Mouse (Mus musculus): Measurements from ENCODE around the gene Kri1.
"Not testable (repeated sequence)": the region's sequence is repeated elsewhere in the genome, so short reads cannot be mapped to it uniquely, and the experiment has no call there.

Kri1 gene

DNA sequence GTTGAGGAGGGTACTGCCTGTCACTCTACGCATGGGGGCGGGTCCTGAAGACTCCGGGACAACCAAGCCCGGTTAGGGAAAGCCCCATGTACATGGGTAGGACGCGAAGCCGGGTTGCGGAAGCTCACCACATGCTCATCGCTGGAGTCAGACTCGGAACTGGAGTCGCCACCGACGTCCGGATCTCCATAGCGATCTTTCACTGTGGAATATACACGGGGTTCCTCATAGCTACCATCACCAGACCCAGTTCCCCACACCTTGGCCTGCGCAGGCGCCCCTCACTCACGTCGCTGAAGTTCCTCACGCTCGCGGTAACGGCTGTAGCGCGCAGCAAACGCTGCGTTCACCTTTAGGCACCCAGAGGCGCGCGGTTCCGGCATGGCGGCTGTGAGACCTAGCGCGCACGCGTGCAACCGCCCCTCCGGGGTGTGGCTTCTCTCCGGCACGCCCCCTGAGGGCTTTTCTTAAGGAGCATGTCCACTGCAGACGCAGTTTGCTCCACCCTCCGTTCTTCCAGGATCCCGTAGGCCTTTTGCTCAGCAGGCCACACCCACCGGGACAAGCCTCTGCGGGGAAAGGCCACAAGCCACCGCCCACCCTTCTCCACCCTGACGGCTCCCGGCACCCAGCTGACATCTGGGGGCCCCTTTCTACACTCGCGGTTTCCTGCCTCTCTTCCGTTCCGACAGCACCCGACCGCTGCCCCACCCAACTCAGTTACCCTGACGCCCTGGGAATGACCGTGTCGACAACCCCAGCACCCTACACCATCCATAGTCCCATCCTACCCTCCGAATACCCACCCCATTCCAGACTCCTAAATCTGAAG is at the start of gene Kri1:
TSS of gene Kri1 (minus strand) at position 399 of the 832 bp plus-strand sequence.
- peak; percentile 97 to 98 for DNase-seq (ENCODE audit: low read depth in 1 of 2, low spot score in 2 of 2)

DNA sequence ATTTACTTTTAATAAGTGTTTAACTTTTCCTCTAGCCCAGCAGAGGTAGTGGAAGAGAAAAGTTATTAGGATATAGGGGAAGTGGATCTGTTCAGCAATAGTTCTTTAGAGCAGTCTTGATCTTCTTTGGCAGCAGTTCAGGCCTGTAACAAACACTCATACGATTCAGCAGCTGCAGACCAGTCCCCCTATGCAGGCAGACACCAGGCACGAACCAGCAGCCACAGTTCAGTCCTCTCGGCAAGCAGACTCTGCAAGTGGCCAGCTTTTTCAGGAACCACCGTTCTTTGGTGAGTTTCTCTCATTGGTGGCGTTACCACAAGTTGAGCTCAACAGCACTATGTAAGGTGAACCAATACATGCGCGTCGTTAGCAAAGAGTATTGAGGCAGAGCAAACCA is 48.7 kb upstream of the Kri1 start:
- DNase-seq (ENCODE audit: low read depth in 1 of 2, low spot score in 2 of 2) = no peak

DNA sequence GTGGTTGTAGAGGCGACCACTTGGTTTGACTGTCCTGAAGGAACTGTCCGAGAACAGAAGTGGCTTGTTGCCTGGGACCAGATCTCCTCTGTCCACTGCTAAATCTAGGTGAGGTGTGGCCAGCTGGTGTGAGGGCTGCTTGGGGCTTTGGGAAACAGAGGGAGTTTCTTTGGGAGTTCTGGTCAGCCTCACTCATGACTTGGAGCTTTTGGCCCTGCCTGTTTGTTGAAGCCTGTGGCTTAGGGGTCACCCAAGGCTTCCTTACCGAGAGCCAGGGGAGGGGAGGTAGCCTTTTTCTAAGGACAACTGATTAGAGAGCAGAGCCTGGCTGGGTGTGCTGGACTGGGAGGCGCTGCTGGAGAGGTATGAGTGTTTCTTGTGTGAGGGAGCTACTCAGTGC is 47.6 kb upstream of the Kri1 start:
- no peak for DNase-seq (ENCODE audit: low read depth in 1 of 2, low spot score in 2 of 2)

DNA sequence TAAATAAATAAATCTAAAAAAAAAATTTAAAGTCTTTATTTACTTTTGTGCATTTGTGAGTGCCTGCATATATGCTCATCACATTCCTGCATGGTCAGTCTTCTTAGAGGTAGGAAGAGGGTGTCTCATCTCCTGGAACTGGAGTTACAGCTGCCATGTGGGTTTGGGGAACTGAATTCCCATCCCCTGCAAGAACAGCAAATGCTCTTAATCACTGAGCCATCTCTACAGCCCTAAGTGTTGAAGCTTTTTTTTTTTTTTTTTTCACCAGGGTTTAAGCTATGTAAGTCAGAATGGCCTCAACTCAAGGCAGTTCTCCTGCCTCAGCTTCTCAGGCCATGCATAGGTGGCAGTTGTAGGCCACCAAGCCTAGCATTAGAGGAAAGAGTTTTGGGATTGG is 47.0 kb upstream of the Kri1 start:
- DNase-seq (ENCODE audit: low read depth in 1 of 2, low spot score in 2 of 2) = no peak

DNA sequence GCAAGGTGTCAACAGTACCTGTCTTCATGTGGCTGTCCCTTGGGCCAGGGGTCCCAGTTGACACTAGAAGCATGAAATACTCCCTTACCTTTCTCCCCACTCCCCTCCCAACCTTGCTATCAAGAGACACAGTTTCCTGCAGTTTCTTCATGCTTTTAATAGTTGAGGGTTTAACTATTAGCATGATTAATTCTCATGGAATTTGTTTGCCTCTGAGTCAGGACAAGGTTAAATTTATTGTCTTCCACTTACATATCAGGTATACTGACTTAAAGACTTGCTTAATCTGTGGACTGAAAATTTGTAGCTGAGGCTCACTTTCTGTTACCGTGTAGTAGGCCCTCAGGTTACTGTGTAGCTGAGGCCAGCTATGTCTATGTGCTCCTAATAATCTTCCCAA is 45.8 kb upstream of the Kri1 start:
- no peak for DNase-seq (ENCODE audit: low read depth in 1 of 2, low spot score in 2 of 2)

DNA sequence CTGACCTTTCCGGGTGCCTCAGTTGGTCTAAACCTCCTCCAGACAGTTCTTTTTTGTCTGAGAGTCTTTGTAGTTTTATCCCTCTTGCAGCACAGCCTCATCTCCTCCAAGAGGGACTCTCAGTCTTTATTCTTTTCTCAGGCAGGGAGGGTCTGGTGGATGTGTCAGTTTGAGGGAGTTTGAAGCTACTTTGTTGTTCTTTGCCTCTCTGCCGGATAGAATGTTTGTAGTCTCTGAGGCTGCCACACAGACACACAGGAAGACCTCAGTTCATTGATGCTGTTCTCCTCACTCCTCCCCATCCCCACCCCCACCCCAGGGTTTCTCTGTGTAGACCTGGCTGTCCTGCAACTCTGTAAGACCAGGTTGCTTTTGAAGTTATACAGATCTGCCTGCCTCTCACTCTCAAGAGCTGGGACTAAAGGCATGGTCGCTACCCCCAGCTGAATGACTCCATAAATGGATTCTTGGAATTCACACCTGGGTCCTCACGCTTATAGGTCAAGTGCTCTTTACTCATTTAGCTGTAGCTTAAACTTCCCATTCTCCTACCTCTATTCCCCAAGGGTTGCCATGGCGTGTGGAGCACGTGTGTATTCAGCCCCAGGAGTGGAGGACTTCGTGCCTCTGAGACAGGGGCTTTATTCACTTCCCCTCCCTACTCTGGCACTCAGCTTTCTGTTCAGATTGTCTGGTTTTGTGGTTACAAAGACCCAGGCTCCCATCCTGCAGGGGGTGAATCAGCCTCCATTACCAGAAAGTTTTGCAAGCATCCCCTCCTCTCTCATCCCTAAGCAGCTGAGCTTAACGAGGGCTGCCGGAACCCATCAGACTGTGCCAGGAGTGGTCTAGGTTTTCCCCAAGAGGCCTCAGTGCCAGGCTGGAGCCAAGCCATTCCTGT is 44.6 kb upstream of the Kri1 start:
- no peak for DNase-seq (ENCODE audit: low read depth in 1 of 2, low spot score in 2 of 2)

DNA sequence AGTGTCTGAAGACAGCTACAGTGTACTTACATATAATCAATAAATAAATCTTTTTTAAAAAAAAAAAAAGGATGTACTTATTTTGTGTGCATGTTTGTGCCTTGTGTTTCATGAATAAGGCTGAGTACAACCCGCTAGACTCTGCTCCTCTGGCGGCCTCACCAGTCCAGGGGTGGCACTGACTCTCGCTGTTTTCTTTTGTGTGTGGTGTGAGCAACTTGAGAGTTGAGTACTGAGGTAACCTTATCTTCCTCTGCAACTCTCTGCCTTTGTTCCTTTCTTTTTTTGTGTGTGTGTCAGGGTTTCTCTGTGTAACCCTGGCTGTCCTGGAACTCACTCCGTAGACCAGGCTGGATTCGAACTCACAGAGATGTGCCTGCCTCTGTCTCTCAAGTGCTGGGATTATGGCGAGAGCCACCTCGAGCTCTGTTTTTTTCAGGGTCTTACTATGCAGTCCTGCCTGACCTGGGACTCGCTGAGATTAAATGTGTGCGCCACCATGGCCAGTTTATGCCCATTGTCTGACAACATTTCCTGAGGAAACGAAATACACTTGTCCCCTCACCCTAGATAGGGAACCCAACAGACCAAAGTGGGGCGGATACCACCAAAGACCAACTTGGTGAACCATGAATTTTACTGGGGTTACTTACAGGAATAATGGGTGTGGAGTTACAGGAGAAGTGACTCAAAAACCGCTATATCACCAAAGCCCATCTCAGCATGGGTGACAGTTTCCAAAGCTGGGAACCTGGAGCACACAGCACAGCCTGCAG is 43.8 kb upstream of the Kri1 start:
- no peak for DNase-seq (ENCODE audit: low read depth in 1 of 2, low spot score in 2 of 2)

DNA sequence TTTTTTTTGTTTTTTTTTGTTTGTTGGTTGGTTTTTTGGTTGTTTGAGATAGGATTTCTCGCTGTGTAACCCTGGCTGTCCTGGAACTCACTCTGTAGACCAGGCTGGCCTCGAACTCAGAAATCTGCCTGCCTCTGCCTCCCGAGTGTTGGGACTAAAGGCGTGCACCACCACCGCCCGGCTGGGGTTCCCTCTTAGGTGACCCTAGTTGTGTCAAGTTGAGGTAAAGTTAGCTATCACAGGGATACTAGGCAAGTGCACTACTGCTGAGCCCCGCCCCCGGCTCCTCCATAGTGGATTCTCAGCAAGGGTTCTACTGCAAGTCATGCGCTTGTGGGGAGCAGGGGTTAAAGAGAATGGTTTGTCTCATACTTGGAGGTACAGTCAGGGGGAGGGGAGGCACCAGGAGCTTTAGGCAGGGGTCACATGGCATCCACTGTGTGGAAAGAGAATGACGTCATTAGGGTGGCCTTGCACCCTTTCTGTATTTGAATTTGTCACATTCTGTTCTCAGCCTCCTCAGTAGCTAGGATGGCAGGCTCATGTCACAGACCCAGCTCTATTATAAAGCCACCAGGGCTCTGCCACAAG is 42.0 kb upstream of the Kri1 start:
- DNase-seq (ENCODE audit: low read depth in 1 of 2, low spot score in 2 of 2) = no peak

DNA sequence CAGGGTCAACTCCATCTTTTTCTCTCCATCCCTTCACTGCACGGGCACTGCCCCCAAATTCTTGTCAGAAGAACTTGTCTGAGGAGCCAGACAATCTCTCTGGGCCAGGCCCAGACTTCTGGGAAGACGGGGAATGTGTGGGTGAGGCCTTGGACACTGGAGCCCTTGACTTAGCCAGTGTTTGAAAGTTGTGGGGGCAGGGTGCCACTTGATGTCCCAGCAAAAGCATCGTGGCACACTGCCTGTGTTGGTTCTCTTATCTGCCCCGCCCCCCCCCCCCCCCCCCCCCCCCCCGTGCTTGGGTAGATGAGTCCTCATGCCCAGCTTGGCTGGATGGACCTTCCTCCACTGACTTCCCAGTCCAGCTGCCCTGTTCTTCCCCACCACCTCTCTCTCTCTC is 41.3 kb upstream of the Kri1 start:
- no peak for DNase-seq (ENCODE audit: low read depth in 1 of 2, low spot score in 2 of 2)

DNA sequence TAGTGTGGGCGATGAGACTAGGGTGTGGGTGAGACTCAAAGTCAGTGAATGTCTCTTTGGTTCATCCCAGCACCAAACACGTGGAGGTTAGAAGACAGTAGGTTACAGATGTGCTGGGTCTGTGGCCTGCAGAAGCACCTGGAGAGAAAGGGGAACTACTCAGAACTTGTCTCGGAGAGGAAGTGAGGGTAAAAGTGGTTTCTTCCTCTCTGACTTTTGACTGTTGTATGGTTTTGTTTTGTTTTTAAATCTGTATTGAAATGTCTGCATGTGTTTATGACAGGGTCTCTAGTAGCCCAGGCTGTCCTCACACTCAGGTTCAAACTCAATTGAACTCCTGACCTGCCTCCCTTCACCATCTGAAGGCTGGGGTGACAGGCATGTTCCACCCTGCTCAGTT is 40.3 kb upstream of the Kri1 start:
- no peak for DNase-seq (ENCODE audit: low read depth in 1 of 2, low spot score in 2 of 2)

DNA sequence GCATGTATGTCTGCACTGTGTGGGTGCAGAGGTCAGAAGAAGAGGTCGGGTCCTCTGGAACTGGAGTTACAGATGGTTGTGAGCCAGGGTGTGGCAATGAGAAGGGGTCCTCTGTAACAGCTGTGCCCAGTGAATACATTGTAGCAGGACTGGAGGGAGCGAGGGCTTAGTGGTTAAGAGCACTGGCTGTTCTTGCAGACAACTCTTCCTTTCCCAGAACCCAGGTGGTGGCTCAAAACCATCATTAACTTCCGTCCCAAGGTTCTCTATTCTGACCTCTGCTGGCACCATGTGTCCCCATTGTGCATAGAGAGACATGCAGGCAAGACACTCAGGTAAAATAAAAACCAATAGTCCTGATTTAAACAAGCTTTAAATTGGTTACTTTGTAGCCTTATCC is 39.8 kb upstream of the Kri1 start:
- no peak for DNase-seq (ENCODE audit: low read depth in 1 of 2, low spot score in 2 of 2)

DNA sequence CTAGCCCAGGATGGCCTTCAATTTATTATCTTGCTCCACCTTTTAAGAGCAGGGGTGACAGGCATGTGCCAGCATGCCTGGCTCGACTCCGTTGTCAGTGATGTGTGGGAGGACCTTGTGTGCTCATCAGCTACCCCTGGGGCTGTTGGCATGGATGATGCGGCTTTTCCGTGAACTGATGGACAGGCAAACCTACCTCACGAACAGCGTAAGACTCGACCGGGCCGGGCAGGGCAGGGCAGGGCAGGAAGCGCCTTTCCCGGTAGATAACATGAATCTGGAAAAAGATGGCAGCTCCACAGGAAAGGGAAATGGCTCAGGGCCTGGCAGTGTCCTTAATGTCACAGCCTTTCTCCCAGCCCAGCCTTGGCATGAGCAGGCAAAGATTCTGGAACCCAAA is 36.5 kb upstream of the Kri1 start:
- no peak for DNase-seq (ENCODE audit: low read depth in 1 of 2, low spot score in 2 of 2)

DNA sequence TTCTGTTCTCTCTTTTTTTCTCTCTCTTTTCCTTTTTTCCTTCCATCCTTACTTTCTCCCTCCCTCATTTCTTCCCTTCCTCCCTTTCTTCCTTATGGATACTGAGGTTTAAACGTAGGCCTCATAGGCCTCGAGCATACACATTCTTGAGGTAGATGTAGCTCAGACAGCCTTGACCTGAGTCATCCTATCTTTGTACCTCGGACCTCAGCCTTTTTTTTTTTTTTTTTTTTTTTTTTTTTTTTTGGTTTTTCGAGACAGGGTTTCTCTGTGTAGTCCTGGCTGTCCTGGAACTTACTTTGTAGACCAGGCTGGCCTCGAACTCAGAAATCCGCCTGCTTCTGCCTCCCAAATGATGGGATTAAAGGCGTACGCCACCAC is 35.1 kb upstream of the Kri1 start:
- DNase-seq (ENCODE audit: low read depth in 1 of 2, low spot score in 2 of 2) = not testable (repeated sequence)

DNA sequence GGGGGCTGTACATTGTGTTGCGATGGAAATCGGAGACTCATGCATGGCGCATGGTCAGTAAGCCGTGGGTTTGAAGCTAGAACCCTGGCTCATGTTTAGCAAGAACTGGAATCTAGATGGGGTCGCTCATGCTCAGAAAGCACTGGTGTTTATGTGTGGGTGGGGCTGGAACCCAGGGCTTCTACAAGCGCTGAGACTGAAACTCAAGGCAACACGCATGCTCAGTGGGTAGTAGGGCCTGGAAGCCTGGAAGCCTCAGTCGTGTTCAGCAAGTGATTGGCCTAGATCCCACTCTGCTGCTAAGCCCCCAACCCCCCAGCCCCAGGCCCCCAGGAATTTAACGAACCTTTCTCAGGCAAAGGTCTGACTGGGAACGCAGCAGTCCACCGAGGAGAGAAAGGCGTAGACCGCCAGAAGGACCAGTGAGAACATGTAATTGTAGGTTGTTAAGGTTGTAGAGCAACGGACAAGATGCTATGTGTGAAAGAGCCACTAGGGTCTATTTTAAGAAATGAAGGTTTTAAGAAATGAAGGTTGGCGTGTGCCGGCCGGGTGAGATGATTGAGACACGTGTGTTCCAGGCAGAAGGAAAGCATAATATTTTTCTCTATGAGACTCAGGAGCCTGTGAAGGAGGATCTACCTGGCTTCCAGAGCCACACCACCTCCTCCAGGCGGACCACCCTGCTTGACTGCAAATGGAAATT is 34.6 kb upstream of the Kri1 start:
- no peak for DNase-seq (ENCODE audit: low read depth in 1 of 2, low spot score in 2 of 2)

DNA sequence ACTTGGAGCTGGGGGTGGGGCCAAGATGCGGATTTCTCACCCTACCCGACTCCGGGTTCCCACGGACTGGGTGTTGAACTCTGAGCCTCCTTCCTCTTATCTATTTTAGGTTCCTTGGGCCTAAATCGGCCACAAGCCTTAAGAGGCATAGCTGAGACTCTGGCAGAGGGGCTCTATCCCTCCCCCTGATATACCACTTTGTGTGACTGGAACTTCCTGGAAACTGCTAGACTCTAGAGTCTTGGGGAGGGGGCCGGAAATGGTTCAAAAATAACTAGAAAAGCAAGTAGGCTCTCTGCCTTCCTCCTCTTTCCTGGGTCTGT is 33.7 kb upstream of the Kri1 start:
- DNase-seq (ENCODE audit: low read depth in 1 of 2, low spot score in 2 of 2) = peak; percentile 36 to 71

DNA sequence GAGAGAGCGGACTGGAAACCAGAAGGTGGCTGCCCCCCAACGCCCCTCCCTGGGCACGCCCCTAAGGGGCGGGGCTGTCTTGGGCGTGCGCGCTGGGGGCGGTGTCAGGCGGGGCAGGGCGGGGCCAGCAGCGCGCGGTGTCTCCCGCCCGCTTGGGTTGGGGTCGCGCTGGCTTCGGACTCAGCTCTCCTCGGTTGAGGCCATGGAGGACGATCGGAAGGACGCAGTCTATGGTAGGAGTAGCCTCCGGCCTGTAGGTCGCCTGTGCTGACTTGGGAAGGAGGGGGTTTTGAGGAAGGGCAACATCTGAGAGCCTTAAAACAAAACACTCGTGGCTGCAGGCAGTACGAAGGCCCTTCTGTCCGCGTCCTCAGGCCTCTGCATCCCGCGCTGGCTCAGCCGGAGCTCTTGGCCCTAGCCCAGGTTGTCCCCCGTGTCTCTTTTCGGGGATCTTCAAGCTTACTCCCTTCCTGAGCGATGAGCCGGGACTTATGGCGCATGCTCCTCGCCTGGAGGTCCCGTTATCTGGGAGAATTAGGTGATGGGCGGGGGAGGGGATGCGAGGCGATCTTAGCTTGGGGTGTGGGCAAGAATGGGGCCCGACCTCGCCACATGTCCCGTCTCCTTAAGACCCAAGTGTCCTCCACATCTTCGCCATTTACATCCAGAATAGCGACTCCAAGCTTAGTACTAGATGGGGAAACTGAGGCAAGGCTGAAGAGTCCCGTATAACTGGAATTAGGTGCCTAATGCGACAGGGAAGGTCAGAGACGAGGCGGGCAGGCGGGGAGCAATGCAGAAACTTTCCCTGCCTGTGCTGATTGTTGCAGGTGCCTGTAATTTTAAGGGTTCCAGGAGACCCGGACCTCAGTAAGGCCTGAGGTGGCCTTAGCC is 33.1 kb upstream of the Kri1 start, which contains the start of gene Slc44a2:
TSS of gene Slc44a2 (plus strand) at position 80 of the 894 bp plus-strand sequence.
- peak; percentile 52 to 83 for DNase-seq (ENCODE audit: low read depth in 1 of 2, low spot score in 2 of 2)

DNA sequence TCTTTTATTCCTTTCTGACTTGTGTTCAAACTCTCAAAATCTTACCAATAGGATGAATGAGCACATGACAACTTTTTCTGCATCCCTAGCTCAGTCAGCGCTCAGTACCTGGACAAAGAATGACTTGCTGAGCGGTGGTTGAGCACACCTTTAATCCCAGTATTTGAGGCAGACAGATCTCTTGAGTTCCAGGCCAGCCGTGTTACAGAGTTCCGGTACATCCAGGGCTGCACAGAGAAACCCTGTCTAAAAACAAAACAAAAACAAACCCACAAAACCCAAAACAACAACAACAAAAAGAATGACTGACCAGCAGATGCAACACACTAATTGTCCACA is 32.5 kb upstream of the Kri1 start:
- DNase-seq (ENCODE audit: low read depth in 1 of 2, low spot score in 2 of 2) = no peak

DNA sequence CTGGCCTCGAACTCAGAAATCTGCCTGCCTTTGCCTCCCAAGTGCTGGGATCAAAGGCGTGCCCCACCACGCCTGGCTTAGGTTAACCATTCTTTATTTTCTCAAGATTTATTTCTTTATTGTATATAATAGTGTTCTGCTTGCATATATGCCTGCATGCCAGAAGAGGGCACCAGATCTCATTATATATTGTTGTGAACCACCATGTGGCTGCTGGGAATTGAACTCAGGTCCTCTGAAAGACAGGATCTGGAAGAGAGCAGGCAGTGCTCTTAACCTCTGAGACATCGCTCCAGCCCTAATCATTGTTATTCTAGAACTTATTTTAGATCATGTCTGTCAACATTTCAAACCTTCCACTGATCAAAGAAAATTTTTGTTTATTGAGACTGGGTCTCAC is 31.7 kb upstream of the Kri1 start:
- DNase-seq (ENCODE audit: low read depth in 1 of 2, low spot score in 2 of 2) = no peak

DNA sequence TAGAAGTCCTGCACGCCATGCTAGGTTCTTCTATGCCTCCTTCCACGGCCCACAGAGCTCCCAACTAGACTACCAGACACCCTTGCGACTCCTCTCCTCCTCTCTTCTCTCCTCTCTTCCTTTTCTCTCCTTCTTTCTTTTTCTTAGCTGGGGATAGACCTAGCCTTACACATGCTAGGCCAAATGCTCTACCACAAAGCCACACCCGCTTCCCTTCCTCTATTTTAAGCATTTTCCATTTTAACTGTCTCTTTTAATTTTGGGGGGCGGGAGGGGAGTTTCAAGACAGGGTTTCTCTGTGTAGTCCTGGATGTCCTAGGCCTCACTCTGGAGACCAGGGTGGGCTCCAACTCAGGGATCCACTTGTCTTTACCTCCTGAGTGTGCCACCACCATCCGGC is 31.0 kb upstream of the Kri1 start:
- DNase-seq (ENCODE audit: low read depth in 1 of 2, low spot score in 2 of 2) = no peak

DNA sequence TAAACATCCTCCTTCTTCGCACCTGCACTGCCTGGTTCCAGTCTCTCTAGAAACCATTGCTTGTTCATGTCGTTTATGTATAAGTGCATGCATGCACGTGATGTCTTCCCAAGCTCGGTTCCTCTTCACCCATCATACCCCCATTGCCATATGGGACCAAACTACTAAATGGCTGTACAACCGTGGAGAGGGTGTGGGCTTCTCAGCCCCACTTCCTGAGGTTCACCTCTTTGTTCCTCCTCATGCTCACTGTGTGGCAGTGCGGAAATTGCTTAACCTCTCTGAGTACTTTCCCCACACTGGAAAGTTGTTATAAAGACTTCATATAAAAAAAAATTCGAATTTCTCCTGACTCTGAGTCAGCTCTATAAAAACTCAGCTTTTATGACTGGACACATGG is 28.9 kb upstream of the Kri1 start:
- DNase-seq (ENCODE audit: low read depth in 1 of 2, low spot score in 2 of 2) = peak; percentile 34
